Mouse (Mus musculus) liver, postnatal 0 days (tissue): Measurements from ENCODE around the gene Vsnl1.

Source experiments
- CTCF ChIP-seq: sonication (generic); IDR thresholded peaks from 2 replicates; pipeline ENCODE4 v1.5.1; 2016; ENCODE audit warnings: antibody characterized with exemption, low read depth
- EP300 ChIP-seq: IDR thresholded peaks from 2 replicates; pipeline ENCODE4 v1.6.1; 2016; ENCODE audit warnings: antibody characterized with exemption, low read depth, mild to moderate bottlenecking

DNA sequence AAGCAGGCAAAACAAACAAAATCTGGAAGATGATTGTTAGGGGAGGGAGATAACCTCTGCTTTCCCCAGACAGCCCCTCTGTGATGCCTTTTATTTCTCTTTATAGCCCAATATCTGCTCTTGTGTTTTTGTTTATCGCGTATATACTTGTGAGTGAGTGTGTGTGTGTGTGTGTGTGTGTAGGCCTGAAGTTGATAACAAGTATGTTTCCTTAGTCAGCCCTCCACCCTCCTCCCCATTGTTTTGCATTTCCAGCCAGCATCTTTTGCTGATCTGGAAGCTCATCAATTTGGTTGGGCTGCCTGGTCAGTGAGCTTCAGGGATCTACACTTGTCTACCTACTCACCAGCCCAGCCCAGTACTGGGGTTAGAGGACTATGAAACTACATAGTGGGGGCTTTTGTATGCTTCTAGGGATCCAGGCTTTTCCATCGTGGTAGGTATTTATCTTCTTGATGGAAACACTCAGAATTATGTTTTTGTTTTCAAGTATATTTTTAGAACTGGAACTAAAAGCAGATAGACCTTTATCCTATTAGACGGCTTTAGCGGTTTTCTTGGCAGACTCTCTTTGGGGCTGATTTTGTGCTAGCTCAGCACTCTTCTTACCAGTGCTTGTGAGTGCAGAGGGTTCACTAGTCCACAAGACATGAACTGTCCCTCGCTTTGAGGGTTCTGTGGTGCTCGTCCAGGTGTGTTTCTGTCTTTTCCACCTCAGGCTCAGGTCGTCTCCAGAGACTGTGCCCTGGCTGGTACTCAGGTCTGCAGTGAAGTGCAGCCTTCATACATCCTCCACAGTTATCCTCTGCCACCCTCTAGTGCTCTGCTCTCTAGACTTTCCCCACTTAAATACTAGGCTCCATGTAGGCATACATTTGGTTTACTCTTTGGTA lies 129.4 kb downstream of the Vsnl1 start:
- TF ChIP-seq CTCF (no peak), EP300 (no peak)
